Mouse (Mus musculus): ENCODE results near the gene Cuedc1. TPM values are rescaled to one million over a fixed set of nuclear protein-coding genes. Genes with fewer than 3 reads are reported as not detected.

The Cuedc1 gene
- polyA plus RNA-seq, 1 experiment from 2014 or later, result 43.4 TPM

GRCm38 (mm10) chr11:88112677-88113333 is 14.9 kb downstream of the Cuedc1 start:
- WGBS, result 75% methylated on average over 7 of the region's 7 CpGs
- no peaks in the 10 kb centered on the region for H3K9me3 ChIP-seq
- H3K4me2 ChIP-seq (replicated peaks), result no peak overlapping the region
- ATAC-seq (replicated peaks), result no peak
- H3K27me3 ChIP-seq, result no peaks in the 10 kb centered on the region
- H3K9ac ChIP-seq (replicated peaks), result no peak overlapping the region
- peaks cover 29% of the 10 kb centered on the region for H3K4me1 ChIP-seq
- H3K4me3 ChIP-seq, result no peak overlapping the region
- H3K27ac ChIP-seq (replicated peaks), result no peak overlapping the region
- H3K36me3 ChIP-seq, result no peaks in the 10 kb centered on the region

GRCm38 (mm10) chr11:88113543-88114271 is 15.8 kb downstream of the Cuedc1 start:
- H3K4me3 ChIP-seq, result no peak overlapping the region
- no peaks in the 10 kb centered on the region for H3K36me3 ChIP-seq
- H3K9ac ChIP-seq (replicated peaks), result no peak overlapping the region
- H3K4me2 ChIP-seq (replicated peaks), result no peak overlapping the region
- 61% methylated on average over 6 of the region's 6 CpGs for WGBS
- no peaks in the 10 kb centered on the region for H3K27me3 ChIP-seq
- peaks cover 37% of the 10 kb centered on the region for H3K4me1 ChIP-seq
- ATAC-seq (replicated peaks), result no peak
- no peak overlapping the region for H3K27ac ChIP-seq (replicated peaks)
- H3K9me3 ChIP-seq, result no peaks in the 10 kb centered on the region

- H3K27me3 ChIP-seq, result no peaks in the 10 kb centered on the region
- ATAC-seq (replicated peaks), result no peak
- peaks cover 49% of the 10 kb centered on the region for H3K4me1 ChIP-seq
- H3K4me3 ChIP-seq, result no peak overlapping the region
- no peaks in the 10 kb centered on the region for H3K36me3 ChIP-seq
- H3K9ac ChIP-seq (replicated peaks), result no peak overlapping the region
- 27% methylated on average over 8 of the region's 8 CpGs for WGBS
- no peak overlapping the region for H3K4me2 ChIP-seq (replicated peaks)
- H3K27ac ChIP-seq (replicated peaks), result peak overlapping the region; percentile 13; the same call in 1 of the 2 replicates
- no peaks in the 10 kb centered on the region for H3K9me3 ChIP-seq
These were observed 17.0 kb downstream of the Cuedc1 start for GRCm38 (mm10) chr11:88114871-88115301.

GRCm38 (mm10) chr11:88116568-88116967 is 18.7 kb downstream of the Cuedc1 start:
- Histone ChIP-seq H3K4me3 (no peak overlapping the region), H3K4me1 (peaks cover 56% of the 10 kb centered on the region)
- 75% methylated on average over 6 of the region's 6 CpGs for WGBS

GRCm38 (mm10) chr11:88117356-88118090 is 19.7 kb downstream of the Cuedc1 start:
- peak overlapping the region; percentile 89 for H3K27ac ChIP-seq (replicated peaks)
- no peaks in the 10 kb centered on the region for H3K27me3 ChIP-seq
- ATAC-seq (replicated peaks), result no peak
- no peak overlapping the region for H3K4me2 ChIP-seq (replicated peaks)
- no peak overlapping the region for H3K4me3 ChIP-seq
- peaks cover 63% of the 10 kb centered on the region for H3K4me1 ChIP-seq
- H3K36me3 ChIP-seq, result no peaks in the 10 kb centered on the region
- H3K9ac ChIP-seq (replicated peaks), result peak overlapping the region; percentile 12; the same call in 1 of the 2 replicates
- H3K9me3 ChIP-seq, result no peaks in the 10 kb centered on the region
- WGBS, result 70% methylated on average over 10 of the region's 10 CpGs

More at GRCm38 (mm10) chr11:88116568-88116967, 18.7 kb downstream of the Cuedc1 start:
- no peaks in the 10 kb centered on the region for H3K27me3 ChIP-seq
- no peak for ATAC-seq (replicated peaks)
- no peak overlapping the region for H3K27ac ChIP-seq (replicated peaks)
- H3K9ac ChIP-seq (replicated peaks), result no peak overlapping the region
- H3K9me3 ChIP-seq, result no peaks in the 10 kb centered on the region
- H3K36me3 ChIP-seq, result no peaks in the 10 kb centered on the region
- H3K4me2 ChIP-seq (replicated peaks), result no peak overlapping the region

GRCm38 (mm10) chr11:88118091-88118440 is 20.2 kb downstream of the Cuedc1 start:
- Histone ChIP-seq H3K9ac (replicated peaks) (peak overlapping the region; percentile 12), H3K36me3 (no peaks in the 10 kb centered on the region), H3K4me3 (no peak overlapping the region), H3K4me1 (peaks cover 66% of the 10 kb centered on the region), H3K27me3 (no peaks in the 10 kb centered on the region), H3K27ac (replicated peaks) (peak overlapping the region; percentile 89), H3K9me3 (no peaks in the 10 kb centered on the region), H3K4me2 (replicated peaks) (no peak overlapping the region)
- no peak for ATAC-seq (replicated peaks)
- WGBS, result 33% methylated on average over 6 of the region's 6 CpGs

- Histone ChIP-seq H3K27me3 (no peaks in the 10 kb centered on the region), H3K36me3 (no peaks in the 10 kb centered on the region), H3K4me3 (no peak overlapping the region), H3K27ac (replicated peaks) (peak overlapping the region; percentile 89), H3K4me1 (peaks cover 66% of the 10 kb centered on the region), H3K9ac (replicated peaks) (peak overlapping the region; percentile 16), H3K4me2 (replicated peaks) (peak overlapping the region; percentile 13), H3K9me3 (no peaks in the 10 kb centered on the region)
- ATAC-seq (replicated peaks), result peak; percentile 92
- WGBS, result 9% methylated on average over 8 of the region's 8 CpGs
These were observed 21.2 kb downstream of the Cuedc1 start for GRCm38 (mm10) chr11:88118817-88119642.

- Histone ChIP-seq H3K27me3 (no peaks in the 10 kb centered on the region), H3K4me1 (peaks cover 59% of the 10 kb centered on the region), H3K4me2 (replicated peaks) (no peak overlapping the region), H3K4me3 (no peak overlapping the region), H3K36me3 (no peaks in the 10 kb centered on the region), H3K27ac (replicated peaks) (no peak overlapping the region), H3K9ac (replicated peaks) (no peak overlapping the region), H3K9me3 (no peaks in the 10 kb centered on the region)
- 32% methylated on average over 5 of the region's 5 CpGs for WGBS
- no peak for ATAC-seq (replicated peaks)
These were observed 24.7 kb downstream of the Cuedc1 start for GRCm38 (mm10) chr11:88122545-88122944.

- Histone ChIP-seq H3K9me3 (no peaks in the 10 kb centered on the region), H3K9ac (replicated peaks) (no peak overlapping the region), H3K27ac (replicated peaks) (no peak overlapping the region), H3K36me3 (no peaks in the 10 kb centered on the region), H3K4me2 (replicated peaks) (no peak overlapping the region), H3K27me3 (no peaks in the 10 kb centered on the region), H3K4me1 (peaks cover 54% of the 10 kb centered on the region), H3K4me3 (no peak overlapping the region)
- no peak for ATAC-seq (replicated peaks)
- 72% methylated on average over 5 of the region's 5 CpGs for WGBS
These were observed 25.2 kb downstream of the Cuedc1 start for GRCm38 (mm10) chr11:88123021-88123420.

- H3K4me1 ChIP-seq, result peaks cover 47% of the 10 kb centered on the region
- no peaks in the 10 kb centered on the region for H3K27me3 ChIP-seq
- WGBS, result 31% methylated on average over 6 of the region's 6 CpGs
- H3K9ac ChIP-seq (replicated peaks), result no peak overlapping the region
- H3K36me3 ChIP-seq, result no peaks in the 10 kb centered on the region
- ATAC-seq (replicated peaks), result no peak
- H3K4me2 ChIP-seq (replicated peaks), result no peak overlapping the region
- no peaks in the 10 kb centered on the region for H3K9me3 ChIP-seq
- no peak overlapping the region for H3K4me3 ChIP-seq
- H3K27ac ChIP-seq (replicated peaks), result no peak overlapping the region
These were observed 25.9 kb downstream of the Cuedc1 start for GRCm38 (mm10) chr11:88123731-88124130.

- H3K36me3 ChIP-seq, result no peaks in the 10 kb centered on the region
- H3K4me3 ChIP-seq, result no peak overlapping the region
- peaks cover 30% of the 10 kb centered on the region for H3K4me1 ChIP-seq
- 74% methylated on average over 7 of the region's 7 CpGs for WGBS
- H3K9me3 ChIP-seq, result no peaks in the 10 kb centered on the region
- no peak overlapping the region for H3K9ac ChIP-seq (replicated peaks)
- no peaks in the 10 kb centered on the region for H3K27me3 ChIP-seq
- H3K4me2 ChIP-seq (replicated peaks), result no peak overlapping the region
- no peak for ATAC-seq (replicated peaks)
- no peak overlapping the region for H3K27ac ChIP-seq (replicated peaks)
These were observed 27.6 kb downstream of the Cuedc1 start for GRCm38 (mm10) chr11:88125483-88125882.
